Mouse (Mus musculus): Measurements from ENCODE around the gene Gm10197. TPM values are rescaled to one million over a fixed set of nuclear protein-coding genes. Genes with fewer than 3 reads are reported as not detected.

The Gm10197 gene
- polyA plus RNA-seq, 1 experiment from 2014 or later: not detected

GRCm38 (mm10) chr19:53345766-53346165, 25.8 kb downstream of the Gm10197 start:
- H3K36me3 ChIP-seq: peaks cover 5% of the 10 kb centered on the region
- no peak overlapping the region for H3K9ac ChIP-seq
- no peak overlapping the region for H3K4me3 ChIP-seq
- H3K4me2 ChIP-seq: no peak overlapping the region
- peak overlapping the region; percentile 12; the same call in 1 of the 2 replicates for H3K27ac ChIP-seq
- WGBS: 80% methylated on average over 14 of the region's 14 CpGs
- ATAC-seq (ENCODE audit: low FRiP score): no peak
- H3K9me3 ChIP-seq: no peaks in the 10 kb centered on the region
- peaks cover 26% of the 10 kb centered on the region for H3K4me1 ChIP-seq (replicated peaks)
- no peaks in the 10 kb centered on the region for H3K27me3 ChIP-seq

DNA sequence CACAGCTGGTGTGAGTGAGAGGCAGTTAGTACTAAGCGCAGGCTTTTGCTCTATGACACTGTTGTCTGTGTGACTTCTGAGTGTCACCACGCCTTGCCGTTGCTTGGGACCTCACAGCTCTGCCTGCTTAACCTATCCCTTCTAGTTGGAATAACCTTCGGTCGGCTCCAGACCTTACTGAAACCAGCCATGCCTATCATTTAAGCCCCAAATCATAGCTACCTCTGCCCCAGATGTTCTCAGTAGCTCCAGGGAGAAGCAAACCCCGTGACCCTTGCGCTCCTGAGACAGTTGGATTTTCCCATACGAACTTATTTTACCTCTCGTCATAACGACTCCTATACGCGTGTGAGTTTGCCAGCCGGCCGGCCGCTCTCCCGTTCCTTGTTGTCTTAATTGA, 27.5 kb downstream of the Gm10197 start:
- 83% methylated on average over 16 of the region's 16 CpGs for WGBS
- peaks cover 35% of the 10 kb centered on the region for H3K4me1 ChIP-seq (replicated peaks)
- H3K36me3 ChIP-seq: peaks cover 5% of the 10 kb centered on the region
- H3K4me2 ChIP-seq: no peak overlapping the region
- no peaks in the 10 kb centered on the region for H3K27me3 ChIP-seq
- ATAC-seq (ENCODE audit: low FRiP score): no peak
- peak overlapping the region; percentile 14 for H3K27ac ChIP-seq
- H3K4me3 ChIP-seq: no peak overlapping the region
- no peaks in the 10 kb centered on the region for H3K9me3 ChIP-seq
- H3K9ac ChIP-seq: no peak overlapping the region

GRCm38 (mm10) chr19:53343174-53343881, 28.2 kb downstream of the Gm10197 start:
- ATAC-seq (ENCODE audit: low FRiP score): no peak
- WGBS: 93% methylated on average over 13 of the region's 13 CpGs
- H3K27me3 ChIP-seq: no peaks in the 10 kb centered on the region

DNA sequence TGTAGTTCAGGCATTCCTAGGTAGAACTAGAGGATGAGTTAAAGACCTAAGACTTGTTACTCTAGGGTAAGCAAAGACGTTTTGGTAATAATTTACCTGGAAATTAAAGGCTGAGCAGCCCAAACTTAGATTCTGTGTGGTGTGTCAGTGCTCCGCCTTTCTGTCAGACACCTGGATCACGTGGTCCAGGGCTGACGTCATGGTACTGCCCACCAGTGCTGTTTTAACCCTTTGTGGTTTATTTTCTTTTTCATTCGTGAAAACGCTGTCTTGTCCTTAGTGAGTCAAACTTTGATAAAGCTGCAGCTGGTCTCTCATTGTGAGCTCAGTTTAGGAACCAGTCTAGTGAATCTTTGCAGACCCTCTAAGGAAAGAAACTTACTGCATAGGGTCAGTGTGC, 31.1 kb downstream of the Gm10197 start:
- 19% methylated on average over 6 of the region's 6 CpGs for WGBS
- Histone ChIP-seq H3K4me2 (no peak overlapping the region; the same call in 1 of the 2 replicates), H3K4me1 (replicated peaks) (peaks cover 29% of the 10 kb centered on the region), H3K36me3 (peaks cover 16% of the 10 kb centered on the region), H3K27me3 (no peaks in the 10 kb centered on the region), H3K9ac (no peak overlapping the region), H3K4me3 (no peak overlapping the region), H3K9me3 (no peaks in the 10 kb centered on the region; the same call in 1 of the 2 replicates), H3K27ac (no peak overlapping the region)
- no peak for ATAC-seq (ENCODE audit: low FRiP score)

More at GRCm38 (mm10) chr19:53343174-53343881, 28.2 kb downstream of the Gm10197 start:
- H3K4me3 ChIP-seq: no peak overlapping the region
- H3K9me3 ChIP-seq: no peaks in the 10 kb centered on the region
- H3K27ac ChIP-seq: no peak overlapping the region
- peaks cover 5% of the 10 kb centered on the region for H3K36me3 ChIP-seq
- peaks cover 35% of the 10 kb centered on the region for H3K4me1 ChIP-seq (replicated peaks)
- no peak overlapping the region for H3K9ac ChIP-seq
- no peak overlapping the region for H3K4me2 ChIP-seq

- 93% methylated on average over 9 of the region's 9 CpGs for WGBS
- H3K9me3 ChIP-seq: no peaks in the 10 kb centered on the region; the same call in 1 of the 2 replicates
- peaks cover 13% of the 10 kb centered on the region for H3K4me1 ChIP-seq (replicated peaks)
- ATAC-seq (ENCODE audit: low FRiP score): no peak
- no peak overlapping the region for H3K9ac ChIP-seq
- no peaks in the 10 kb centered on the region for H3K27me3 ChIP-seq
- H3K27ac ChIP-seq: no peak overlapping the region
- H3K36me3 ChIP-seq: peaks cover 46% of the 10 kb centered on the region
- no peak overlapping the region for H3K4me3 ChIP-seq
- H3K4me2 ChIP-seq: no peak overlapping the region
These were observed 36.3 kb downstream of the Gm10197 start for GRCm38 (mm10) chr19:53335241-53335640.

- peaks cover 46% of the 10 kb centered on the region for H3K36me3 ChIP-seq
- WGBS: 96% methylated on average over 6 of the region's 6 CpGs
- no peak overlapping the region for H3K9ac ChIP-seq
- H3K4me1 ChIP-seq (replicated peaks): peaks cover 14% of the 10 kb centered on the region
- no peaks in the 10 kb centered on the region; the same call in 1 of the 2 replicates for H3K9me3 ChIP-seq
- no peak for ATAC-seq (ENCODE audit: low FRiP score)
- H3K27me3 ChIP-seq: no peaks in the 10 kb centered on the region
- H3K4me2 ChIP-seq: no peak overlapping the region
- H3K27ac ChIP-seq: no peak overlapping the region
- H3K4me3 ChIP-seq: no peak overlapping the region
These were observed 37.8 kb downstream of the Gm10197 start for GRCm38 (mm10) chr19:53333730-53334129.

GRCm38 (mm10) chr19:53331882-53332500, 39.6 kb downstream of the Gm10197 start:
- 93% methylated on average over 21 of the region's 21 CpGs for WGBS
- peaks cover 27% of the 10 kb centered on the region for H3K4me1 ChIP-seq (replicated peaks)
- no peaks in the 10 kb centered on the region for H3K27me3 ChIP-seq
- peaks cover 33% of the 10 kb centered on the region for H3K36me3 ChIP-seq
- H3K9ac ChIP-seq: no peak overlapping the region
- no peak overlapping the region for H3K4me3 ChIP-seq
- H3K4me2 ChIP-seq: no peak overlapping the region
- ATAC-seq (ENCODE audit: low FRiP score): no peak
- H3K27ac ChIP-seq: no peak overlapping the region
- H3K9me3 ChIP-seq: no peaks in the 10 kb centered on the region; the same call in 1 of the 2 replicates

GRCm38 (mm10) chr19:53329992-53330381, 41.6 kb downstream of the Gm10197 start:
- WGBS: 1% methylated on average over 28 of the region's 29 CpGs
- Histone ChIP-seq H3K4me1 (replicated peaks) (peaks cover 42% of the 10 kb centered on the region), H3K9ac (peak overlapping the region; percentile 80), H3K4me3 (peak overlapping the region; percentile 84), H3K36me3 (peaks cover 27% of the 10 kb centered on the region), H3K9me3 (no peaks in the 10 kb centered on the region), H3K27me3 (no peaks in the 10 kb centered on the region), H3K27ac (peak overlapping the region; percentile 66), H3K4me2 (peak overlapping the region; percentile 94)
- ATAC-seq (ENCODE audit: low FRiP score): peak; percentile 71

GRCm38 (mm10) chr19:53329221-53329991, 42.2 kb downstream of the Gm10197 start:
- peak overlapping the region; percentile 94 for H3K4me2 ChIP-seq
- peak; percentile 83 for ATAC-seq (ENCODE audit: low FRiP score)
- H3K36me3 ChIP-seq: peaks cover 22% of the 10 kb centered on the region
- no peaks in the 10 kb centered on the region for H3K9me3 ChIP-seq
- peak overlapping the region; percentile 66 for H3K27ac ChIP-seq
- peak overlapping the region; percentile 80 for H3K9ac ChIP-seq
- no peaks in the 10 kb centered on the region for H3K27me3 ChIP-seq
- peak overlapping the region; percentile 84 for H3K4me3 ChIP-seq
- under 1% methylated on average over 85 of the region's 106 CpGs for WGBS
- peaks cover 48% of the 10 kb centered on the region for H3K4me1 ChIP-seq (replicated peaks)

DNA sequence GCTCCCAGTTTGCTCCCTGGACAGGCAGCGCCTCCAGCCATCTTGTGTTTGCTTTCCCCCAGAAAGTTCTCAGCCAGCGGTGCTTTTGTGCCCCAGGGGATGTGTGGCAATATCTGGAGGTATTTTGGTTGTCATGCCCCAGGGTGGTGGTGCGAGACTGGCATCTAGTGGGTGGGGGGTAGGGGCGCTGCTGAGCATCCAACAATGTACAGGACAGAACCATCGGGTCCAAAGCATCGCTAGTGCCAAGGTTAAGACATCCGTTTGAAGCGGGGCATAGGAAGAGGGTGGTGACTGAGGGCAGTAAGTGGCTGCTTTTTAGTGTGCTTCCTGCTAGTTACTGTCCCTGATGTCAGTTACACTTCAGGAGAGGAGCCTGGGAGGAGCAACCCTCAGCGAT, 43.5 kb downstream of the Gm10197 start:
- H3K4me1 ChIP-seq (replicated peaks): peaks cover 51% of the 10 kb centered on the region
- 72% methylated on average over 9 of the region's 9 CpGs for WGBS

GRCm38 (mm10) chr19:53325578-53326295, 45.8 kb downstream of the Gm10197 start:
- peaks cover 55% of the 10 kb centered on the region for H3K4me1 ChIP-seq (replicated peaks)
- H3K27me3 ChIP-seq: no peaks in the 10 kb centered on the region
- 14% methylated on average over 27 of the region's 27 CpGs for WGBS
- peak overlapping the region; percentile 63 for H3K9ac ChIP-seq
- H3K27ac ChIP-seq: peak overlapping the region; percentile 55
- no peaks in the 10 kb centered on the region for H3K9me3 ChIP-seq
- ATAC-seq (ENCODE audit: low FRiP score): no peak
- H3K36me3 ChIP-seq: no peaks in the 10 kb centered on the region
- H3K4me3 ChIP-seq: peak overlapping the region; percentile 15
- peak overlapping the region; percentile 49 for H3K4me2 ChIP-seq

More for the DNA sequence above, 43.5 kb downstream of the Gm10197 start:
- Histone ChIP-seq H3K9me3 (no peaks in the 10 kb centered on the region), H3K27me3 (no peaks in the 10 kb centered on the region), H3K4me3 (no peak overlapping the region), H3K4me2 (no peak overlapping the region), H3K27ac (peak overlapping the region; percentile 35; the same call in 1 of the 2 replicates), H3K9ac (no peak overlapping the region), H3K36me3 (peaks cover 13% of the 10 kb centered on the region)
- ATAC-seq (ENCODE audit: low FRiP score): no peak
